Mouse (Mus musculus) adrenal gland (tissue): ENCODE measurements around the gene Srgap3.

Experiments used
- intact Hi-C: fragments of 180-260 bp; cut with DNase I; formaldehyde crosslinking; loops from one replicate; pipeline ENCODE4 v1.15.1; 2025

Gene Srgap3

DNA sequence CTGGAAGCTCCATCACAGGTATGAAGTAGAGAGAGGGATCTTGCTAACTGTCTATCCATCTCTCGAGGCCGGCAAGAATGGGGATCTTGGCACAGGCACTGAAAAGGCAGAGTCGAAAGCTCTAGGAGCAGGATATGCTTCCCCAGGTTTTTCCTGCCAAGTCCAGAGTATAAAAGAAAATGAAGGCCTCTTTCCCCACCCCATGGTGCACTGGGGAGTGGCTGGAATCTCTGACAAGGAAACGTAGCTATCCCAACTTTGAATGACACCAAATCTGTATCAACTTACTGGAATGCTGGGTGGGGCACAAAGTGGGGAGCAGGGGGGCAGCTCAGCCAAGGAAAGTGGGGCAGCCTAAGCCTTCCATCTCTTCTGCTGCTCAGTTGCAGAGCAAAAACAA is 190.2 kb downstream of the Srgap3 start:
- intact Hi-C loops, result no loop called here

DNA sequence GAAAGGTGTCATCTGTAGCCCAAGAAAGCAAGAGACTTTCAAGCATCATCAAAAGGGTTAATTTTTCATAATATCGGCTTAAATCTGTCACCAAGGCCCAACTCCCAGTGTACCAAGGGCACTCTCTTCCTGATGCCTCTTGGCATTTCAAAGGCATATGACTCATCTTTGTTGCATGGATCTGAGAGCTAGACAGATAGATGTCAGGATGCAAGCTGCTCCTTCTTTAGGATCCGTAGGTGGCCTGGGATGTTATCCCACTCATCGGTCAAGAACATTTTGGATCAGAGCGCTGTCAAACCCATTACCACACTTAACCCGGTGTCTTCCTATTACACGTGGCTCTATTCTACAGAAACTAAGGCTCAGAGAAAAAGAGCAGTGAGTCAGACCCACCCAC is 192.1 kb downstream of the Srgap3 start:
- intact Hi-C loops, result no loop called here

DNA sequence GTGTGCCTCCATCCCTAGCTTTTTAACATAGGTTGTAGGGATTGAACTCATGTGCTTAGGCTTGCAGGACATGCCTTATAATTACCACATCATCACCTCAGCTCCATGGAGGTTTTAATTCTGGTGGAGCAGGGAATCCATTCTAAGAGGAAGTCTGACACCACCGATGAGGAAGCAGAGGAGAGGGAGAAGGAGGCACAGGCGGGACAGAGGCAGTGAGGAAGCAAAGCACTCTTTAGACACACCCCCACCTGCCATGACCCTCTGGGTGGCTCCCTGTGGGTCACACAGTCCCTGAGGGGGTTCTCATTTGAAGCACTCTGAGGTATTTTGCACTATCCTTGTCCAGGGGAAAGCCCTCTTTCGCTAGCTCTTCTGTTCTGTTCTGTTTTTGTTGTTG is 194.5 kb downstream of the Srgap3 start:
- intact Hi-C loops, result no loop called here

DNA sequence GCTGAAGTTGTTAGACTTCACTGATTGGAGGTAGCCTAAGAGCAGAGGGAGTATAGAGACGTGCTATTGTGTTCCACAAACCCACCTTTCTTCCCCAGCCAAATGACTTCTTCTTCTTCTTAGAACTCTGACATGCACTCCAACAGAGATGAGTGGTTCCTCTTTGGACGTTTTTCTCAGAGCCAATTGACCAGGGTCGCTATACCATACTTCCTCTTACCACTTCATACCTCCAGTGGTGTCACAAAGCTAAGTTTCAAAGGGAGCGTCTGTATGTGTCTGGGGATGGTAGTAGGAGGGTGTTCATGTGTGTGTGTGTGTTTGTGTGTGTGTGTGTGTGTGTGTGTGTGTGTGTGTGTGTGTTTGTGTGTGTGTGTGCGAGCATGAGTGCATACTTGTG is 195.1 kb downstream of the Srgap3 start:
- intact Hi-C loops, result no loop called here

DNA sequence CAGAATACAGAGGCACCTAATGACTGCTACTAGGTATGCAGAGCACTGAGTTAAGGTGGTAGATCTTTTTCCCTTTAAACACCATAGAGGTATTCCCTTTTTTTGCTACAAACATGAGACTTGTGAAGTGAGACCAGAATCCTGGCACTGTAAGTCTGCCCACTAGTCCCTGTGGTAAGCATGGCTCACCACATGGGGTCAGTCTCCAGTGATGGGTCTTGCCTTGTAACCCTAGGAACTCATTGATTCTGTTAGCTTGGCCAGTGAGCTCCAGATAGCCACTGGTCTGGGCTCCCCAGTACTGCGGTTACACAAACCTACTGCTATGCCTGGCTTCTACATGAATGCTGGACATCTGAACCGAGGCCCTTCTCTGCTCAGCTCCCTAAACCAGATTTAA is 204.8 kb downstream of the Srgap3 start:
- intact Hi-C loops, result no loop called here

DNA sequence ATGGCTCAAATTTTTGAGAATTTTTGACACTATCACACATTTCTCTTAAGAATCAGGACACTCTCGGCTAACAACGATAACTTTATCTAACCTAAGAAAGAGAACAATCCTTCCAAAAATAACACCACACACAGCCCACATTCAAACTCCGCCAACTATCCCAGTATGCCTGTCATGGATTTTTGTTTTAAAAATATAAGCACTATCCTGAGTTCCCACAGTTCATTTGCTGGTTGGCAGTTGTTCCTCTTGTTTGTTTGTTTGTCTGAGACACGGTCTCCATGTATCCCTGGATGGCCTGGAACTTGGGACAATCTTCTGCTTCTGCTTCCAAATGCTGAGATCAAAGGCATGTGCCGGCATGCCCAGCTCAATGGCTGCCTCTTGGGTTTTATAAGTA is 205.3 kb downstream of the Srgap3 start:
- intact Hi-C loops, result no loop called here

DNA sequence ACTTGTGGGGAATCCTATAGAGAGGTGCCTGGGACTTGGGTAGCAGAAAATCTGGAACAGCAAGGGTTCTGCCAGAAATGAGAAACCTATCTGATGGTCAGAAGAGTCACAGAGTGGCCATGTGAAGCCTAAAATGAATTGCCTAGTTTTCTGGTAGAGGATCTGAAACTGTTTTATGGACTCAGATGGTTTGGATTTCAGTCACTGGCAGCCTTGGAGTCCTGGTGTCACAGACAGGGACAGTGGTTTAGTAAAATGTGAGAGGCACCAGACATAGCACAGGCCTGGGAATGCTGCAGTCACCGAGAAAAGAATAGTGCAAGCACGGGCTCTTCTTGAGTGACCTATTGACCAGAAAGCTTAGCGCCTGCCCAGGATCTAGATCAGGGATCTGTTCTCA is 207.4 kb downstream of the Srgap3 start:
- intact Hi-C loops, result no loop called here

DNA sequence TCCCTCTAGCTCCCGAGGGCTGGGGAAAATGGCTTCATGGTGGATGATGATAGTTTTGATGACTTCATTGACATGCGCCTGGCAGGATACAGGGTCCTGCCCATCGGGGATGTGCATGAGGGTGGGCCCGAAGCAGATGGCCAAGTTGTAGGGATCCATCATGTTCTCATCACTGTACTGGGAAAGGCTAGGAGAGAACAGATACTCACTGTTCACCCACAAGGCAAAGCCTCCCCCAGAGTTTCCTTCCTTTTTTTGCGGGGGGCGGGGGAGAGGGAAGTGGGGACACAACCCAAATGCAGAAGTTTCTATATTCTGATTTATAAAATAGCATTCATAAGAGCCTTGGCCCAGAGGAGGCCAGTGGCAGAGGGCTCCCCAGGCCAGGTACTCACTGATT is 208.1 kb downstream of the Srgap3 start:
- intact Hi-C loops, result no loop called here

DNA sequence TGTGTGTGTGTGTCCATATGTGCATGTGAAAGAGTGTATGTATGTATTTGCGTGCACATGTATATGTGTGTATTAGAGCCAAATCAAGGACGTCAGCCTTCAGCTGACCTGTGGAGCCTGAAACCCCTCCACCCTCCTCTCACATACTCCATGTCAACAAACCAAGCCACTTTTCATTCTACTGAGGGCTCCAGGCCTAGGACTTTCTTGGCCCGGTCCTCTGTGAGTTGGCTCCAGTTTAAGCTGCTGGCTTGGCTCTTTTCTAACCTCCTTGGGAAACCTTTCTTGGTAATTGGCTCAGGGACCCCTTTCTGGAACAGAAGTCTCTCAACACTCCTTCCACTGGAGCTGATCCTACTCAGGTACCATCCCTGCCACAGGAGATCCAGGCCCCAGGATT is 210.6 kb downstream of the Srgap3 start:
- intact Hi-C loops, result no loop called here

DNA sequence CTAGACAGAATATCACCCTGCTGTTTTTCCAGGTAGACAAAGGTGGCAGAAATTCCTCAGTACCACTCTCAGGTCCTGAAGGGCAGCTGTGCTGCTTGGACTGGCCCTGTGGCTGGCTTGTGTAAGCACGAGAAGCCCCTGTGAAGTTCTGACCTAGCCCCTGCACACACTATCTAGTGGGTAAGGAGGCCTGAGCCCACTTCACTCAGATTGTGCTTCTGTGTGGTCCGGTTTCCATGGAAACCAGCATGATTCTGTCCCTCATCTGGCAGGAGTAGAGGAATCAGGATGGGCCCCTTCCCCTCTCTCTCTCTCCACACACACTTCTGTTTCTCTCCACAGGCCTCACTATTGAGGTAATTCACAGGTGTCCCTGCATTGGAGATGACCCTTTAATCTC is 212.0 kb downstream of the Srgap3 start:
- intact Hi-C loops, result no loop called here

DNA sequence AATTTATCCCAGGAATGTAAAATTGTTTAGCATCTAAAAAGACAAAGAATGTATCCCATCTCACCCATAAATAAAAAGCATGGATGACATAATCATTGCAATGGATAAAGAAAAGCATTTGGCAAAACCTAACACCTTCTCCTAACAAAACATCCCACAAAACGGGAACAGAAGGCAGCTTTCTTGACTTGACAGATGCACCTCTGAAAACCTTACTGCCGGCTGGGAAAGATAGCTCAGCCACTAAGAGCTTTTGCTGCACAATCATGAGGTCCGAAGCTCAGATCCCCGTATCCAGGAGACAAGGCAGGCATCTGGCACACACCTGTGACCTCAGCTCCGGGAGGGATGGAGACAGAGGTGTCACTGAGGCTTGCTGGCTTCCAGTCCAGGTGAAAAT is 213.1 kb downstream of the Srgap3 start:
- intact Hi-C loops, result no loop called here

DNA sequence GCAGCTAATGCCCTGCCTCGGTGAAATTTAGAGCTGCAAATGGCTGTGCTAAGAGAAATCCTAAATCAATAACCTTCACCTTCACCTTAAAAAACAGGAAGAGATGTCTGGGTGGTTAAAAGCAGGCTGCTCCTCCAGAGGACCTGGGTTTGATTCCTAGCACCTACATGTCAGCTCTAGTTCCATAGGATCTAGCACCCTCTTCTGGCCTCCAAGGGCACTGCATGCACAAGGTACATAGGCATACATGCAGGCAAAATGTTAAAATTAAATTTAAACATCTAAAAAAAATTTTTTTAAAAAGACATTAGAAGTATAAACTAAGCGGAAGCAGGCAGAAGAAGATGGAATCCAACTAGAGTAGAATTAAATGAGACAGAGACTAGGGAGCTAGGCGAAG is 214.6 kb downstream of the Srgap3 start:
- intact Hi-C loops, result no loop called here

DNA sequence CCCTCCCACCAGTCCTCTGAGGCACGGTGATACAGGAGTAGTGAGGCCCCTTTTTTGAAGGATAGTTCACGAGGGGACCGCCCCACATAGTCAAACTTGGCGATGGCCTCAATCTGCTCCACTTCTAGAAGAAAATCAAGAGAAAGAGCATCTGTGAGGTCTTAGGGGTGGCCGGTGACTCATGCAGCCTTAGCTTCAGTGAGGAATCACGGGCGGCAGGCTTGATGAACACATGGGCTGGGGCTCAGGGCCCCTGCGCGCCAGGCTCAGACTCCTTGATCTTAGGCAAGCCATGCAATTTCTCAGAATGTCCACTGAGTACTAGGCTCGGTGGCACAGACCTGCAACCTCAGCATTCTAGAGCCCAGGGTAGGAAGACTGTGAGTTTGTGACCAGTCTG is 215.7 kb downstream of the Srgap3 start:
- intact Hi-C loops, result no loop called here

DNA sequence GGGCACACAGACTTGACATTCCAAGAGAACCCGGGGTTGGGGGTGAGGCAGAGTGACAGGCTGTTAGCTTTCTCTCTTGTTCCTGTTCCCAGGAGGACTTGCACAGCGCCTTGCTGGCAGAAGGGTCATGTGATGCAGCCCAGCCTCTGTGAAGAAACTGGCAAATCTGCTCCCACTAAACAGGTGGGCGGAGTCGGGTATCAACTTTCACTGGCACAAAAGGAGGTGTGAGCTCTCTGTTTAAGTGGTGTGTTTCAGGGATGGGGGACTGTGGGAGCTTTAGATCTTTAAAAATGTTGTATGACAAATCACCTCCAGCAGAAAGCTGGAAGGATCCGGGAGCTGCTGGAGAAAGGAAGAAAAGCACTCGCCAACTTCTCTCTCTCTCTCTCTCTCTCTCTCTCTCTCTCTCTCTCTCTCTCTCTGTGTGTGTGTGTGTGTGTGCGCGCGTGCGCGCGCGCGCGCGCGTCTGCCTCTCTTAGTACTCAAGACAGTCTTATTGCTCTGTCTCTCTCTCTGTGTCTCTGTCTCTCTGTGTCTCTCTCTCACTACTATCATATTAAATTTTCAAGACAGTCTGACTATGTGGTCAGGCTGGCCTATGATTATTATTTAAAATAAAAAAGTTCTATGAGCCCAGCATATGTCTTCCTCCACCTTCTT is 218.2 kb downstream of the Srgap3 start:
- intact Hi-C loops, result no loop called here

DNA sequence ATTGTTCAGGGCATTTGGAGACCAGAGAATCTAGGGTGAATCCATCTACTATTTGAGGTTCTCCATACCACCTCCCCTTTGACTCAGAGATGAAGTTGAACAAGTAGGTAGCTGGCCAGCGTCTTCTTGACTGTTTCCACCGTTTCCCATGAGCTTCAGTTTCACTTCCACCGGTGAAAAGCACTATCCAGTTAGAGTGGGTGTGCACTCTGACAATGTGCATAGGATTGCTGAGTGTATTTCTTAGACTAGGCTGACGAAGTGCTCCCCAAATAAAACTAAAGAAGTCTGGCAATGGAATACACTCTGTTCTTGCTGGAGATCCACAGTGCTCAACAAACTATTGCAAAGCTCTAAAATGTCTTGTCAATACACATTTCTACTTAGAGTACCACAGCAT is 221.6 kb downstream of the Srgap3 start:
- intact Hi-C loops, result no loop called here

DNA sequence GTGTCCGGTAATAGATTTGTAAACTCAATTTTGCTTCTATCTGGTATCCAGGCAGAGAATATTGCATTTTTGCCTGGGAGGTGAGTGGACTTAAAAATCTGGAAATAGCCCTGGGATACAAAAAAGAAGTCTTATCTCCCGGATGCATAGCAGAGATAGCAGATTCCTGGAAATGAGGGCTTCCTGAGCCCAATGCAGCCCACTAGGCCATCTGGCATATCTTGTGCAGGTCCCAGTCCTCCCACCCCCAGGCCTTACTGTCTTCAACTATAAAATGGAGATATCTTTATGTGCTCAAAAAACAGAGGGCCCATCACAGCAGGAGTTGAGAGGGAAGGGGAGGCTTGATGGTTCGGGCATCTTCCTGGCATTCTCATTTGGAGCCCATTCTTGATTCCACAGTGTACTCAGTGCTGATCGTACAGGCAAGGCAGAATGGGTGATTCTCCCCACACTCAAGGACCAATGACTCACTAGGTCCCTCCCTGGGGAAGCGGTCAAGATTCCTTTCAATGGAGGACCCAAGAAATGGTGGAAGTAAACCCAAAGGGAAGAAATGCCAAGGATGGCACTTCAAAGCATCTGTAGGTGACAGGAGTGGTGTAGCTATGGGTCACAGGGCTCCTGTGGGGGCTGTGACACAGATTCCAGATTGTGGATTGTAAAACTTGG is 226.5 kb downstream of the Srgap3 start:
- intact Hi-C loops, result no loop called here

DNA sequence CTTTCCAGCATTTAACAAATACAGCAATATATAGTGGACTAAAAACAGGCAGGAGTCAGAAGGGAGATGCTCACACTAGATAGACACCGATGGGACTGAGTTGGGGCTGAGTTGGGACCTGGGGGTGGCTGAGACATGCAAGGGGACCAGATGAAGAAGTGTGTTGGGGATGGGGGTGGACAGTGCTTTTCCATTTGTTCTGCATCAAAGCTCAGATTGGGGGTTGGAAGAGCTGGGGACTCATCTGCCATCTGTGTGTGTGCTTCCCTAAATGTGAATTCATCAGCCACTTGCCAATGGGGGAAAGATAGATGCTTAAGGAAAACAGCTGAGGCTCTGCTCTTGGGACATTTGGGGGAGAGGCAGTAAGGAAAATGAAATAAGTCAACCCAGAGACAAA is 227.1 kb downstream of the Srgap3 start:
- intact Hi-C loops, result loop anchor here (5.0 kb wide), 2 partner anchors 62 to 282 kb away; no protein-coding TSS in a partner anchor

DNA sequence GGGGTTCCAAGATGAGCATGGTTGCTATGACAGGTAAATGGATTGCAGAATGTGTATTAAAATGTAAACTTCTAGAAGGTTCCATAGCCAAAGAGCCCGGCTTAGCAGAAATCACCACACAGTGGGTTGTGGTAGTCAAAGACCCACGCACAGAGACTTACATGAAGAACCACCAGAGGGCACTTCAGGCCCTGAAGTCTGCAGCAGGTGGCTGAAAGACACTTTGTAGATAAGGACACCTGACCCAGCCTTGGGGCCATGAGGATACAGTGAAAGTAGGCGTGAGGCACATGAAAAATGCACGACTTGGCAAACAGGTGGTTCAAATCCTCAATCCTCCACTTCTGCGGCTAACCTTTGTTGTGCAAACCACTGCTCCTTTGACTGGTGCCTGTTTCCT is 229.9 kb downstream of the Srgap3 start:
- intact Hi-C loops, result loop anchor here (5.0 kb wide), 2 partner anchors 65 to 285 kb away; no protein-coding TSS in a partner anchor

DNA sequence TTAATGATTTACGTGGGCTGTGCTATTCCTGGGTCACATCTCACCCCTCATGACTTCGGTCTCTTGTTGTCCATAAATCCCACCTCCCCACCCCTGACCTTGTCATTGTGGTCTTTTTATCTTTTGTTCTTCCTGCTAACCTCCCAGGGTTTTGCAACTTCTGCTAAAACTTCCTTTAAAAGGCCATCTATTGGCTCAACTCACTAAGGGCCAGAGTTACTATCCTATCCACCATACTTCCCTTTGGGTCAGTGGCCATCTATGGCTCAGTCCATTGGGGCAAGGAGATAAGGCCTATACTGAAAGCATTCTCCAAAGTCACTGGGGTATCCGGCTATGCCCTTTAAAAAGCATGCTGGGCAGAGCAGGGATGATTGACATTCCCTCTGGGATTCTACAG is 233.1 kb downstream of the Srgap3 start:
- intact Hi-C loops, result no loop called here

DNA sequence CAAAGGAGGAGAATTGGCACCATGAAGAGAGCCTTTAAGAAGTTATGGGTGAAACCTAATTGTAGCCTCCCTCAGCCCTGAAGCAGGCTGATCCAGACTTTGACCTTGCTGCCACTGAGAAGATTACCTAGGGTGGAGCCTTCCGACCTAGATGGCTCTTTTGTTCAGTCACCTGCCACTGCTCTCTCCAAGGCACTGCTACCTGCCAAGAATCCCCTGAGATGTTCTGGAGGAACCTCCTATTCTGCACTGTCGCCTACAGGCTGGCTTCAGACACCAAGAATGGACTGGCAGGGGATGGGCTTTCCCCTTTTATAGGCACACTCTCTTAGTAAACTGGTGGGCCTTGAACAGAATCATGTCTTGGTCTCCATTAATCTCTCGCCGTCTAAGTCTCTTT is 244.8 kb downstream of the Srgap3 start:
- intact Hi-C loops, result loop anchor here (5.0 kb wide), 1 partner anchor 300 kb away; no protein-coding TSS in a partner anchor

DNA sequence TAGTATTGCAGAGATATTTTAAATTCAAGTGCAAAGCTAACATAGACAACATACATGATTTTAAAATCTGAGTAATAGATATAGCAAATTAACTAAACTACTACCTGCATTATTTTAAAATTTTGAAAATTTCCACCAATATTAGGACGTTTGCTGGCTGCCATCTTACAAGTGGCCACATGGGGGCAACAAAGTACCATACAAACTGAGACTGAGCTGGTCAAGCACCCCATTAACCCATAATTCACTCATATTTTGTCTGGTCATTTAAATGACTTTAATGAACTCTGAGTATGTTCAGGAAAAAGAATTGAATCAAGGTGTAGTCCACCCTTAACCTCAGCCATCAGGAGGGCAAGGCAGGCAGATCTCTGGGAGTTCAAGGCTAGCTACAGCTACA is 246.7 kb downstream of the Srgap3 start:
- intact Hi-C loops, result loop anchor here (5.0 kb wide), 1 partner anchor 302 kb away; no protein-coding TSS in a partner anchor

DNA sequence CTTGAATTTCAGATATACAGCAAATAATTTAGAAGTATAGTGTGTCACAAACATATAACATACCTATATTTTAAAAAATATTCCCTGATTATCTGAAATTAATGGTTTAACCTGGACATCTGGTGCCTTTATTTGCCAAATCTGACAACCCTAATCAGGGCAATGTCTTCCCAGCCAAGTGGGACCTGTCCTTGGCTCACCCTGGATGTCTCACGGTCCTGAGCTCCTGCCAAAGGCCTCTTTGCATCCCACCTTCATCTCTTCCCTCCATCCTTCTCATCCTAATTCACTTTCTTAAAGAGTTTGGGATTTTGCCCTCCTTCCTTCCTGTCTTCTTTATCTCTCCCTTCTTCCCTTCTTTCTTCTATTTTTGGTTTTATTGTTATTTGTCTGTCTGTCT is 248.0 kb downstream of the Srgap3 start:
- intact Hi-C loops, result loop anchor here (5.0 to 10.0 kb wide), 3 partner anchors 207 to 606 kb away; partner anchors contain the start of gene Brpf1
